Mouse (Mus musculus) frontal cortex, adult (tissue): ENCODE data around the gene Spa17.

ENCODE experiments used
- ATAC-seq: cut with Nextera tagmentation; 2 replicates; pipeline ENCODE4 v1.9.2; 2017; ENCODE audit warnings: mild to moderate bottlenecking, moderate library complexity, mixed read lengths; ENCODE audit not compliant: low TSS enrichment

The Spa17 gene

GRCm38 (mm10) chr9:37616770-37617169 lies 3.2 kb upstream of the Spa17 start:
- no peak for ATAC-seq

DNA sequence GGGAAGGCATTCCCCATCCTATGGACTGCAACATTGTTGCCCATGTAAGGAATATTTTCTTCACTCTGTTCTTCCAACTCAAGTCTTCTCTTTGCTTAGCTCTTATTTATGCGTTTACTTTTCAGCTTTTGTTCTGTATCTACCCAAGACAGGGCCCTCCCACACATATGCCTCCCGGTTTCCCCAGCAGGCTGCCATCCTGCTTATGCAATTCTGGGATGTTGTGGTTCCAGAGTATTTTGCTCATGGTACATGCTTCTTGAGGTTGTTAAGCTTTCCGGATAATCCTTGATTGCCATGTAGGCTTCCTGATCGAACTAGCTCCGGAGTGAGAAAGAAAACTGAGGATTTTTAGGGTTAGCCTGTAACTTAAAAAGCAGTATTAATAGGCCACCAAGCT lies 1.7 kb upstream of the Spa17 start:
- ATAC-seq: peak; percentile 48

DNA sequence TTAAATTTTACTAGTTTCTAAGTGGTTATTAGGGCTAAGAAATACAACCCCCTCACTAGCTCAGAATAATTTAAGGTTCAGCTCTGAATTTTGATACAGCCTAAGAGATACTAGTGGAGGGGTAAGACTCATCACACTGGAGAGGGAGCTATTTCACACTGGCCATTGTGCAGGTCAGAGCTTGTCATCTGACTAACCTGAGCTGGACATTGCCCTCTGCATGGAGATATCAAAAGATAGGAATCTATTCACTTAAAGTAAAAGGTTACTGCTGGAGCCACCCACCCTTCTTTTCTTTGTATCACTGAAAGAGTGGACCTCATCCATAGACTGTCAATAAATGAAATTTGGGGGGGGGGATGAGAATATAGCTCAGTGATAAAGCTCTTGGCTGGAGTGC lies 794 bp upstream of the Spa17 start:
- no peak for ATAC-seq

DNA sequence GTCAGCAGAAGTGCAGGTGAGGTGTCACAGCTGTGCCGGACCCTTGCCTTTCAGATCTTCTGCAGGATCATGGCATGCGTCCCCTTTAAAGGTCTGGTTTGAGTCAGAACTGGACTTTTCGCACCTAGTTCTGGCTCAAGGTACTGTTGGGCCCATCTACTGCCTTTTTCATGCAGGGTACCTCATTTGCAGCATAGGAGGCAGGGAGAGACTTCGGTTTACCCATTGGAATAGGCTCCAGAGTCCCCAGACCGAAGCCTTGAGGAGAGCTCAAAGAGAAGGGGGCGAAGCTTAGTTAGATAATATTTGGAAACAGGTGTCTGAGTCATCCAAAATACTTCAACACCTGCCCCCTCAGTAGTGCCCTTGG lies 374 bp upstream of the Spa17 start:
- ATAC-seq: peak; percentile 39

DNA sequence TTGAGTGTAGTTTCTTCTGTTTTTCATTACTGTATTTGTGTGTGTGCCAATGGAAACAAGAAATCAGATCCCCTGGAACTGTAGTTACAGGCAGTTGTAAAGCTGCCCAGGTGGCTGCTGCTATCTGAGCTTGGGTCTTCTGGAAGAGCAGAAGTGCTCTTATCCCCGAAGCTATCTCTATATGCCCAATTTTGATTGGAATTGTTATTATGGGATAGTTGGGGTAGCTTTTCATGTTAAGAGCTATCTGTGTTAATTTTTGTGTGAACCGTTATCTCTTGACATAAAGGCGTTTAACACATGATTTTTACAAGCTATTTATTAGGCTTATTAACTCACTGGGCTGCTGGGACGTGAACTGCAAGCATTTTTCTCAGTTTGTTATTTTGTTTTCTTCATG lies 4.0 kb downstream of the Spa17 start:
- no peak for ATAC-seq

DNA sequence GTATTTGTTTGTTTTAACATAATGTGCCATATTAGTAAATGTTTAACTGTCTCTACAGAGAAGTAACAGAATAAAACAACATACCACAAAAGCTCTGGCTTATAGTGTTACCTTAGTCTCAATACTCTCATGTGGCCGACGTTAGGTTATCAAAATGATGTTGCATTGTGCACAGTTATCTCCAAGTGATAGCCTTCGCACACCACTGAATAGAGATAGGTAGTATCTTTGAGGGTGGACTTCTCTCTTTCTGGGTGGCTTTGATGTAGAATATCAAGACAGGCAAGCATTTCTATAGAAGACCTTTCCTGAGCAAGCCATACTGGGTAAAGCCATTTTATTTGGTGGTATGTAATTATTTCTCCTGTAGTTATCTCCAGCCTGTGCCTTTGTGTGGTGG lies 8.4 kb downstream of the Spa17 start:
- ATAC-seq: no peak

GRCm38 (mm10) chr9:37600538-37601205 lies 12.8 kb downstream of the Spa17 start:
- ATAC-seq: no peak

DNA sequence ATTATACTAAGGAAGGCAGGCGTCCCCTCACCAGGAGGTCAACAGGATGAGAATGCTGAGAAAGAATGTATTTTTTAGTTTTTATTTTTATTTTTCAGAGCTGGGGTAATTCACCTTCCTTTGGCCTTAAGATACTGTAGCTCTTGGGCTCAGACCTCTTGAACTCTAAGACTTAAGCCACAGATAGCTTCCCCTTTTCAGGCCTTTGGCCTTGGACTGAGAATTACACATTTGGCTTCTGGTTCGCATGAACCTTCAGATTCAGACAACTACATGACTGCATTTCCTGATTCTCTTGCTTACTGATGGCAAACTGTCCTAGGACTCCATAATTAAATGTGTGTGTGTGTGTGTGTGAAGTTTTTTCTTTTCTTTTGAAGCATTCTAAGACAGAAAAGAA lies 14.9 kb downstream of the Spa17 start:
- no peak for ATAC-seq

DNA sequence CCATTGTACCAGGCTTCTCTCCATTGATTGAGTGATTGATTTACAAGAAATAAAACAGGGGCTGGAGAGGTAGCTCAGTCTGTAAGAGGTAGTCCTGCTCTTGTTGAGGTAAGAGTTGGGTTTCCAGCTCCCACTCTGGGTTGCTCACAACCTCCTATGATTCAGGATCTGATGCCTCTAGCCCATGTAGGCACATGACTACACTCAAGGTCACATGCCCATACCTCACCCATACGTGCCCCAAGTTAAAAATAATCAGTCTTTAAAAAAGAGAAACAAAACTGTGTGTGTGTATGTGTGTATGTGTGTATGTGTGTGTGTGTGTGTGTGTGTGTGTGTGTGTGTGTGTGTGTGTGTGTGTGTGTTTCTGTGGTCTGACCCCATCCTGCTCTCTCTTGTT lies 18.0 kb downstream of the Spa17 start:
- ATAC-seq: no peak

DNA sequence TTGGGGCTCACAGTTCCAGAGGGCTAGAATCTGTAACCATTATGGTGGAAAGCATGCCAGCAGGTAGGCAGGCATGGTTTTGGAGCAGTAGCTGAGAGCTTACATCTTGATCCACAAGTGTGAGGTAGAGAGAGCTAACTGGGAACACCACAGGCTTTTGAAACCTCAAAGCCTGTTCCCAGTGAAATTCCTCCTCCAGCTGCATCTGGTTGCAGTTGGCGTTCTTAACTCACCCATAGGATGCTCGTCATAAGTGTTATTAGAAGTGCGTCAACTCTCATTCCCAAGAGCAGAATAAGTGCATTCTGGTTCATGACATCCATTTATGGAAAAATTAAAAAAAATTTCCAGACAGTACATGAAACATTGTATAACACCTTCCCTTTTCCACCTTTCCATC lies 19.8 kb downstream of the Spa17 start:
- peak; percentile 84 for ATAC-seq

- ATAC-seq: no peak
Observed at GRCm38 (mm10) chr9:37592633-37593032, 20.9 kb downstream of the Spa17 start.

DNA sequence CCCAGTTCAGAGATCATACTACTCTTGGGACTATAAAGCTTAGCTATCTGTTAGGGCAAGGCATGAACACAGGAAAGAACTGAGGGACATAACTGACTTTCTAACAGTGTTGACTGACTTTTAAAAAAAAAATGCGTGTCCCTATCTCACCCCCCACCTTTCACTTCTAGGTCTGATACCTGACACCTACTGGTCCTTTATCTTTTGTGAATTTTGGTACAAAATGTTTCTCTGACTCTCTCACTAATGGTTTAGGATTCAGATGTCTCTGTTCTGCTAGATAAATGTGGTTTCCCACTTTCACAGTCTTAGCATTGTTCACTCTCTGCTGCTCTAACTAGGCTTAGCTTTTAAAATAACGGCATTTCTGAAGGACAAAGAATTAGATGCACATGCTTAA lies 21.5 kb downstream of the Spa17 start:
- no peak for ATAC-seq

- no peak for ATAC-seq
Observed at GRCm38 (mm10) chr9:37590381-37590780, 23.1 kb downstream of the Spa17 start.

GRCm38 (mm10) chr9:37586718-37587117 lies 26.8 kb downstream of the Spa17 start:
- ATAC-seq: no peak

- no peak for ATAC-seq
Observed at GRCm38 (mm10) chr9:37583594-37583993, 29.9 kb downstream of the Spa17 start.

GRCm38 (mm10) chr9:37576436-37576930 lies 37.0 kb downstream of the Spa17 start:
- peak; percentile 78 for ATAC-seq

GRCm38 (mm10) chr9:37572204-37572876 lies 41.2 kb downstream of the Spa17 start:
- no peak for ATAC-seq

GRCm38 (mm10) chr9:37569231-37569835 lies 44.2 kb downstream of the Spa17 start:
- no peak for ATAC-seq

GRCm38 (mm10) chr9:37568605-37569214 lies 44.8 kb downstream of the Spa17 start:
- ATAC-seq: peak; percentile 2; the same call in 1 of the 2 replicates

DNA sequence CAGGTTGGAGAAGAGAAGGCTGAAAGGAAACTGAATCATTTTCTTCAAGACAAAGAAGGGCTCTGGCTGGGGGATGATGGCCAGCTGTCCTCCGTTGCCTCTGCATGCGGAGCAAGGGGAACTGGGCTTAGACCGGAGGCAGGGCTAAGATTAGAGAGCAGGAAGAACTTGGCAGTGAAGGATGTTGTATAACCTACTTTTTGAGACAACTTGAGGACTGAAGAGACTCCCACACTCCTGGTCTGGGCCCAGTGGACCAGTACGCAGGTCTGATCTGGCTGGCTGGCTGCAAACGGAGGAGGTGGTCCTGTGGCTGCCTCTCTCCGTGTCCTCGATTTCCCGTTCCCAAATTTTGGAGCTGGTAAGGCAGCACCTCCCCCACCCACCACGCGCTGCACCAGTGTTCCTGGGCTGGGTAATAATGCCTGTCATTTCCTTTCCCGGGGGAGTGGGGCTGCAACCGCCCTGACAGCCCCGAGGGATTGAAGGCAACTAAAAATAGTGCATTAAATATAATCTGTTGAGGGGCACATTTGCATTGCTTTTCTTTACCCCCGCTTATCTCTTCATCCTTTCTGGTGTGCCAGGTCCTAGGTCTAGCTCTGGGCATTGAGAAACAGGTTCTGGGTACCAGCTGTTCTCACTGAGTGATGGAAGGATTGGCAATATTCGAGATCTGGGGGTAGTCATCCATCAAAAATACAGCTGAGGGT lies 45.5 kb downstream of the Spa17 start:
- peak; percentile 89 for ATAC-seq

DNA sequence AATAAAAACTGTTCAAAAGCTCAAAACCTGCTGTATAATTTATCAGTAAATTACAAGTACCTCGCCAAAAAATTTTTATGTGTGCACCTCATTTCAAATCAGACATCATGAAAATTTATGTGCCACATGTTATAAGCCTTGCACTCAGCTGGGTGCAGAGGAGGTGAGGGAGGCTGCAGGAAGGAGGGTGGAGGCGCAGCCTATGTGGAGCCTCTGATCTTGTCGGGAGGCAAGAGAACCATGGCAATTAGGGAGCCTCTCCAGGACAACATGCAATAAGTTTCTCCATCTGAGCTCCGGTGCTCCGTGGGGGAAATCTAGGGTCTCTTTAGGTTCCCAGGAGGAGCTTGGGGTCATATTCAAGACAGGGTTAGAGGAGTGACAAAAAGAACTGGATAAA lies 46.1 kb downstream of the Spa17 start:
- ATAC-seq: peak; percentile 56

DNA sequence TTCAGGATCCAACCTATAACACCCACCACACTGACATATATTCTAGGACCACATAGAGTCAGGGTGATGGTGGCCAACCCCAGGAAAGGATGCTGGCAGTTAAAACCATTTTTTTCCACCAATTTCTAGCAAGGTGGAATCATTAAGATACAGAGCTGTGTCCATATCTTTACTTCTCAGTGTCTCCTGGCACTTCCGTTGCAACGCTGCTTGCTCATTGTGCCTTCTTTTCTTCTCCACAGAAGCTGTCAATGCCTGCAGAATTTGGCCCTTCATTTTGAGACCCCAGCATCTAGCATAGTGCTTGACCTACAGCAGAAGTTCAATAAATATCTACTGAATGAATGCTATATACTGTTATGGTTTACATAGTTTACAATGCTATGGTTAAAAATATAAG lies 46.5 kb downstream of the Spa17 start:
- ATAC-seq: no peak
